Mouse (Mus musculus) intestine, postnatal 0 days (tissue): ENCODE data around the gene Ttll13. TPM values are rescaled to one million over a fixed set of nuclear protein-coding genes. Genes with fewer than 3 reads are reported as not detected.

Experiments used
- ATAC-seq: fragments of 200-750 bp; cut with Nextera tagmentation; 2 replicates; pipeline ENCODE4 v1.8.0; 2017; ENCODE audit warnings: mild to moderate bottlenecking, moderate TSS enrichment, moderate library complexity
- H3K27ac ChIP-seq: fragments of 300-500 bp; sonication (generic); 2 replicates; pipeline ENCODE4 v1.5.1; 2014; ENCODE audit warnings: mild to moderate bottlenecking, low read depth, low read length, moderate library complexity
- H3K27me3 ChIP-seq: fragments of 300-500 bp; sonication (generic); replicated peaks from 2 replicates; pipeline ENCODE4 v1.6.1; 2014; ENCODE audit warnings: low read length, mixed read lengths; ENCODE audit not compliant: control insufficient read depth, insufficient read depth
- H3K36me3 ChIP-seq: fragments of 300-500 bp; sonication (generic); 2 replicates; pipeline ENCODE4 v1.6.1; 2014; ENCODE audit warnings: mild to moderate bottlenecking, moderate library complexity; ENCODE audit not compliant: control insufficient read depth, insufficient read depth
- H3K4me1 ChIP-seq: fragments of 300-500 bp; sonication (generic); replicated peaks from 2 replicates; pipeline ENCODE4 v1.6.1; 2014; ENCODE audit warnings: antibody characterized with exemption, low read length, mixed read lengths; ENCODE audit not compliant: control insufficient read depth, insufficient read depth
- H3K4me2 ChIP-seq: fragments of 300-500 bp; sonication (generic); replicated peaks from 2 replicates; pipeline ENCODE4 v1.6.1; 2014; ENCODE audit warnings: low read depth, mild to moderate bottlenecking, moderate library complexity
- H3K4me3 ChIP-seq: fragments of 300-500 bp; sonication (generic); 2 replicates; pipeline ENCODE4 v1.5.1; 2014; ENCODE audit warnings: low read depth, low read length
- H3K9ac ChIP-seq: fragments of 300-500 bp; sonication (generic); 2 replicates; pipeline ENCODE4 v1.6.1; 2014; ENCODE audit warnings: mild to moderate bottlenecking, low read depth, low read length
- H3K9me3 ChIP-seq: fragments of 300-500 bp; sonication (generic); 2 replicates; pipeline ENCODE4 v1.6.1; 2016; ENCODE audit warnings: mixed run types; ENCODE audit not compliant: control insufficient read depth
- CTCF ChIP-seq: sonication (generic); IDR thresholded peaks from 2 replicates; pipeline ENCODE4 v1.5.1; 2016; ENCODE audit warnings: low read depth, mild to moderate bottlenecking, control low read depth, antibody characterized with exemption, moderate library complexity
- WGBS: fragments of 180-500 bp; shearing (Covaris S2); extraction: QIAGEN DNeasy Blood & Tissue Kit; methylation state at CpG from one replicate; pipeline ENCODE4 v1.1.7; 2014; 5-methylcytosine and 5-hydroxymethylcytosine counted together
- polyA plus RNA-seq: library from polyadenylated mRNA; unstranded; fragments of >200 nt; fragmentation: Nextera tagmentation; extraction: Ambion mirVana; gene quantifications from 2 replicates; pipeline ENCODE4 v1.2.1, GENCODE M21; 2015

The Ttll13 gene
- polyA plus RNA-seq, 1 experiment from 2014 or later, result 0.77 TPM

- Histone ChIP-seq H3K4me1 (peaks cover 24% of the 10 kb centered on the region), H3K4me3 (no peak overlapping the region), H3K4me2 (no peak overlapping the region), H3K36me3 (peaks cover 17% of the 10 kb centered on the region; the same call in 1 of the 2 replicates), H3K27ac (peak overlapping the region; percentile 97; the same call in 1 of the 2 replicates), H3K27me3 (no peaks in the 10 kb centered on the region), H3K9ac (no peak overlapping the region), H3K9me3 (no peaks in the 10 kb centered on the region)
- TF ChIP-seq CTCF, result no peak
- no peak for ATAC-seq
- WGBS, result 69% methylated on average over 4 of the region's 4 CpGs
Observed at GRCm38 (mm10) chr7:80204362-80204761, 41.8 kb upstream of the Ttll13 start.

GRCm38 (mm10) chr7:80204961-80205360 is 41.2 kb upstream of the Ttll13 start:
- peaks cover 17% of the 10 kb centered on the region; the same call in 1 of the 2 replicates for H3K36me3 ChIP-seq
- no peak for TF ChIP-seq CTCF
- 81% methylated on average over 7 of the region's 7 CpGs for WGBS
- H3K4me2 ChIP-seq, result no peak overlapping the region
- ATAC-seq, result no peak
- H3K27me3 ChIP-seq, result no peaks in the 10 kb centered on the region
- peaks cover 21% of the 10 kb centered on the region; the same call in 1 of the 2 replicates for H3K4me1 ChIP-seq
- no peaks in the 10 kb centered on the region for H3K9me3 ChIP-seq
- peak overlapping the region; percentile 97 for H3K27ac ChIP-seq
- no peak overlapping the region for H3K9ac ChIP-seq
- no peak overlapping the region for H3K4me3 ChIP-seq

DNA sequence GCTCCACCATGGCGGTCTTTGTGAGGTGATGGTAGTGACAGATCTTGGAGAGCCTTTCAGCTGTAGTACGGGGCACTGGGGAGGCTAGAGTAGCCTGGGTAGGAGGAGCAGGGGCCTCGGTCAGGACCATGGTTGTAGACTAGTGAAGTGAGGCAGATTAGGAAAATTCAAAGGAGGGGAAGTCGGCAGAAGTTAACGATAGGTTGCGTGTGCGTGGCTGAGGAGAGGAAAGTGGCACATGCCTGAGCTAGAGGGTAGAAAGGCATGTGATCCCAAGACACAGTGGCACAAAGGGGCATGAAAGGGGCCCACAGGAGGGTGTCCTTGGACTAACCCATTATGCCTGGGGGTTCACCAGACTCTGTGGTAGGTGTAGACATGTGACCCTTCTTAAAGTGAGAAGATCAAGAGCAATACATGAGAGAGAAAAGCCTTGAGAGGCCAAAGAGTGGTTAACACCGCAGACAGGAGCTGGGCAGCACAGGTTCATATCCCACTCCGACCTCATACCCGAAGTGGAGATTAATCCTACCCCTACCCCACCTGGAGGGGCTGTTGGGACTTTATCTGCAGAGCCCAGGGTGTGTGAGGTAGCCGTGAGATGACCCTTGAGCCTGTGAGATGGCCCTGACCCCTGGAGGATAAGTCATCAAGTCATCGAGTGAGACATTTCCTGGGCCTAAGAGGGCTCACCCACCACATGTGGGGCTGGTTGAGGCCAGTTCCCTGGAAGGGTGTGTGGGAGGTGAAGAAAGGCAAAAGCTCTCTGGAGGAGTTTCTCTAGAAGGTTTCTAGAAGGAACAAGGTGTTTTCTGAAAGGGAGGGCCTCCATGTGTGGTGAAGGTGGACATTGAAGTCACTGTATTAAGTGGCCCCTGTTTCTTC is 40.2 kb upstream of the Ttll13 start:
- H3K4me1 ChIP-seq, result peaks cover 21% of the 10 kb centered on the region; the same call in 1 of the 2 replicates
- H3K27me3 ChIP-seq, result no peaks in the 10 kb centered on the region
- no peaks in the 10 kb centered on the region for H3K9me3 ChIP-seq
- peak overlapping the region; percentile 34; the same call in 1 of the 2 replicates for H3K9ac ChIP-seq
- no peak for TF ChIP-seq CTCF
- H3K4me3 ChIP-seq, result no peak overlapping the region
- no peak for ATAC-seq
- peaks cover 17% of the 10 kb centered on the region; the same call in 1 of the 2 replicates for H3K36me3 ChIP-seq
- 64% methylated on average over 12 of the region's 12 CpGs for WGBS
- 0 out of 2 replicates have a peak overlapping the region, but pooled peaks have one; percentile 30 for H3K4me2 ChIP-seq
- peak overlapping the region; percentile 97 for H3K27ac ChIP-seq

DNA sequence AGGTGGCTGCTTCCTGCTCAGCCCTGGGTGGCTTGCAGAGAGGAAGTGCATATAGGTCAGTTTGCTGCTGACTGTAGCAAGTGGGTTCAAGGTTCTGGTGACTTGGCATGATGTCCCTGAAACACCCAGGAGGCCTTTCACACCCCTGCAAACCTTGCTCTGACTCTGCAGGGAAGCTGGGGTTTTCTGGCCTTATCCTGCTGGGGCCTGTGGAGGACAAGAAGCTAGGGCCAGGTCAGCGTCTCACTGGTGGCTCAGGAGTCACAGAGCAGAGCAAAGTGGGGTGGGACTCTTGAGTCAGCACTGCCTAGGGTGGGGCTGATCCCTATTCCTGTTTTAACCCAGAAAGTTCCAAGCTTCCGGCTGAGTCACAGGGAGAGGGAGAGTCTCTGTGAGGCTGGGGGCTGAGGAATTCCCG is 38.9 kb upstream of the Ttll13 start:
- H3K9me3 ChIP-seq, result no peaks in the 10 kb centered on the region
- no peaks in the 10 kb centered on the region for H3K27me3 ChIP-seq
- peaks cover 21% of the 10 kb centered on the region; the same call in 1 of the 2 replicates for H3K4me1 ChIP-seq
- peak overlapping the region; percentile 34 for H3K9ac ChIP-seq
- H3K4me3 ChIP-seq, result no peak overlapping the region
- H3K27ac ChIP-seq, result peak overlapping the region; percentile 97
- H3K4me2 ChIP-seq, result peak overlapping the region; percentile 30; the same call in 1 of the 2 replicates
- no peak for TF ChIP-seq CTCF
- 28% methylated on average over 3 of the region's 3 CpGs for WGBS
- H3K36me3 ChIP-seq, result peaks cover 15% of the 10 kb centered on the region; the same call in 1 of the 2 replicates
- peak; percentile 81 for ATAC-seq

DNA sequence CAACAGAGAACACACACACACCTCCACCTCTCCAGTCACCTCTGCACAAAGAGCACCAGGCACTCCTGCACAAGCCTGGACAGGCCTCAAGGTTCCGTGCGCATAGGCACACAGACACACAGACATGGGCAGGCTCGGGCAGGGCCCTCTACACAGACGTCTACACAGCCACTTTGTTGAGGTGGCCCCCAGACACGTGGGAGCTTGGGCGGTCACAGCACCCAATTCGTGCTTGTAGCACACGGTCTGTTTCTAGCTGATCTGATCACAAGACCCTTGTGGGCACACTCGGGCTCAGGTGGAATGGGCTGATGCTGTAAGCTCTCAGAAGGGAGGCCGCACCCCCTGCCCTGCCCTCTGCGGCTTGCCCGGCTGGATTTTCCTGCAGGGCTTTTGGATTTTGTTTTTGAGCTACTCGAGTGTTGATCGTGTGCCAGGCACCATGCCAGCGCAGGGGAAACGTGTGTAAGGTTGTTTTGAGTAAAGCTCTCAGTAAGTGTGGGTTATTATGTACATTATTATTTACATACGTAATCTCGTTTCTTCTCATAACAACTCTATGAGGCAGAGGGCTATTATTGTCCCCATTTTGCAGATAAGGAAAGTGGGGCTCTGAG is 38.0 kb upstream of the Ttll13 start:
- peak overlapping the region; percentile 97 for H3K27ac ChIP-seq
- ATAC-seq, result peak; percentile 24
- H3K4me3 ChIP-seq, result no peak overlapping the region
- H3K9me3 ChIP-seq, result no peaks in the 10 kb centered on the region
- H3K36me3 ChIP-seq, result peaks cover 10% of the 10 kb centered on the region
- H3K4me1 ChIP-seq, result peaks cover 21% of the 10 kb centered on the region; the same call in 1 of the 2 replicates
- H3K4me2 ChIP-seq, result peak overlapping the region; percentile 30
- no peak for TF ChIP-seq CTCF
- WGBS, result 36% methylated on average over 18 of the region's 18 CpGs
- H3K27me3 ChIP-seq, result no peaks in the 10 kb centered on the region
- H3K9ac ChIP-seq, result peak overlapping the region; percentile 34
